Mouse (Mus musculus) heart, embryonic 16.5 days (tissue): ENCODE data around the gene Ypel4. TPM values are rescaled to one million over a fixed set of nuclear protein-coding genes. Genes with fewer than 3 reads are reported as not detected.

Experiments
- ATAC-seq: fragments of 200-750 bp; cut with Nextera tagmentation; replicated peaks from 2 replicates; pipeline ENCODE4 v1.8.0; 2017; ENCODE audit warnings: moderate number of reproducible peaks; ENCODE audit not compliant: insufficient read depth, low FRiP score; ENCODE audit errors: extremely low read depth
- H3K27ac ChIP-seq: fragments of 300-500 bp; sonication (generic); 2 replicates; pipeline ENCODE4 v1.5.1; 2014; ENCODE audit warnings: mild to moderate bottlenecking, low read length, control low read depth, moderate library complexity
- H3K27me3 ChIP-seq: fragments of 300-500 bp; sonication (generic); 2 replicates; pipeline ENCODE4 v1.6.1; 2014; ENCODE audit warnings: low read length, mixed read lengths; ENCODE audit not compliant: control insufficient read depth, insufficient read depth
- H3K36me3 ChIP-seq: fragments of 300-500 bp; sonication (generic); 2 replicates; pipeline ENCODE4 v1.6.1; 2014; ENCODE audit not compliant: control insufficient read depth, insufficient read depth
- H3K4me1 ChIP-seq: fragments of 300-500 bp; sonication (generic); 2 replicates; pipeline ENCODE4 v1.6.1; 2014; ENCODE audit warnings: low read length, mixed read lengths; ENCODE audit not compliant: control insufficient read depth, insufficient read depth
- H3K4me2 ChIP-seq: fragments of 300-500 bp; sonication (generic); 2 replicates; pipeline ENCODE4 v1.6.1; 2014; ENCODE audit warnings: low read depth, mild to moderate bottlenecking, control low read depth, low read length
- H3K4me3 ChIP-seq: fragments of 300-500 bp; sonication (generic); 2 replicates; pipeline ENCODE4 v1.5.1; 2014; ENCODE audit warnings: mild to moderate bottlenecking, control low read depth, low read length
- H3K9ac ChIP-seq: fragments of 300-500 bp; sonication (generic); 2 replicates; pipeline ENCODE4 v1.6.1; 2014; ENCODE audit warnings: low read length, control low read depth
- H3K9me3 ChIP-seq: fragments of 300-500 bp; sonication (generic); replicated peaks from 2 replicates; pipeline ENCODE4 v1.6.1; 2016; ENCODE audit warnings: low read length; ENCODE audit not compliant: control insufficient read depth
- WGBS: fragments of 180-500 bp; shearing (Covaris S2); extraction: QIAGEN DNeasy Blood & Tissue Kit; methylation state at CpG from one replicate; pipeline ENCODE4 v1.1.7; 2014; 5-methylcytosine and 5-hydroxymethylcytosine counted together
- microRNA counts: library from miRNA; unstranded; fragments of <30 nt; microRNA quantifications from one replicate; lab custom pipeline; 2016
- microRNA-seq: library from miRNA; unstranded; fragments of <30 nt; microRNA quantifications from one replicate; pipeline ENCODE4, GENCODE M21; 2017
- polyA plus RNA-seq: library from polyadenylated mRNA; unstranded; fragments of >200 nt; fragmentation: Nextera tagmentation; extraction: Ambion mirVana; gene quantifications from 2 replicates; pipeline ENCODE4 v1.2.1, GENCODE M21; 2015

Gene Ypel4
- polyA plus RNA-seq, 1 experiment from 2014 or later, result 2.6 TPM

GRCm38 (mm10) chr2:84783840-84784566 lies 50.1 kb downstream of the Ypel4 start:
- Histone ChIP-seq H3K27me3 (no peaks in the 10 kb centered on the region), H3K9ac (no peak overlapping the region), H3K4me1 (peaks cover 20% of the 10 kb centered on the region), H3K9me3 (no peaks in the 10 kb centered on the region), H3K4me2 (no peak overlapping the region), H3K36me3 (no peaks in the 10 kb centered on the region), H3K27ac (peak overlapping the region; percentile 64), H3K4me3 (no peak overlapping the region)
- WGBS, result 38% methylated on average over 3 of the region's 3 CpGs
- peak; percentile 68 for ATAC-seq

MicroRNAs encoded within 50 kb of the gene (microRNA counts, 519-probe panel; counts per million panel counts)
- 4,545 counts per million, percentile 99 among the panel's probes with 10 or more counts for microRNA mmu-miR-130a (lab: Ali Mortazavi, UCI)

Small RNA genes lying within 50 kb of the gene (microRNA-seq; reads per million reads assigned to microRNA genes)
- 20,426 reads per million, percentile 97 among the genes with 10 or more reads in this experiment for gene Mir130a

Other genes with a start within 250 kb of the Ypel4 start
- gene Ctnnd1, start 83.3 kb upstream of the Ypel4 start, polyA plus RNA-seq, result 58.7 and 66.3 TPM in 2 replicates
- gene Btbd18, start 75.0 kb upstream of the Ypel4 start, polyA plus RNA-seq, result 0.13 and 0.19 TPM in 2 replicates
- gene Selenoh, start 63.3 kb upstream of the Ypel4 start, polyA plus RNA-seq, result 187 and 195 TPM in 2 replicates
- gene Gm28635, start 56.0 kb upstream of the Ypel4 start, polyA plus RNA-seq, result not detected in 2 replicates
- gene Med19, start 55.7 kb upstream of the Ypel4 start, polyA plus RNA-seq, result 21.4 and 23.0 TPM in 2 replicates
- gene Tmx2, start 54.9 kb upstream of the Ypel4 start, polyA plus RNA-seq, result 180 and 182 TPM in 2 replicates
- gene Zdhhc5, start 18.9 kb upstream of the Ypel4 start, polyA plus RNA-seq, result 21.7 and 22.7 TPM in 2 replicates
- gene Clp1, start 6.7 kb upstream of the Ypel4 start, polyA plus RNA-seq, result 17.9 and 19.5 TPM in 2 replicates
- 3.6 and 5.1 TPM in 2 replicates for gene Gm19426, start 9.6 kb downstream of the Ypel4 start, polyA plus RNA-seq
- gene Serping1, start 41.4 kb downstream of the Ypel4 start, polyA plus RNA-seq, result 44.6 and 51.2 TPM in 2 replicates
- 102 and 110 TPM in 2 replicates for gene Ube2l6, start 64.8 kb downstream of the Ypel4 start, polyA plus RNA-seq
- 0.21 and 0.24 TPM in 2 replicates for gene Smtnl1, start 88.6 kb downstream of the Ypel4 start, polyA plus RNA-seq
- 92.9 and 97.9 TPM in 2 replicates for gene Timm10, start 92.9 kb downstream of the Ypel4 start, polyA plus RNA-seq
- 8.0 and 8.7 TPM in 2 replicates for gene Slc43a1, start 104.8 kb downstream of the Ypel4 start, polyA plus RNA-seq
- 1.5 and 1.7 TPM in 2 replicates for gene Rtn4rl2, start 152.7 kb downstream of the Ypel4 start, polyA plus RNA-seq
- 42.5 and 43.6 TPM in 2 replicates for gene Slc43a3, start 202.5 kb downstream of the Ypel4 start, polyA plus RNA-seq
- 0.68 TPM in 1 of 2 replicates, not detected in the other for gene Prg2, start 246.4 kb downstream of the Ypel4 start, polyA plus RNA-seq